Mouse (Mus musculus) MEL (cell line): ENCODE results near the gene E130308A19Rik. TPM values are rescaled to one million over a fixed set of nuclear protein-coding genes. Genes with fewer than 3 reads are reported as not detected.
A peak's percentile ranks its signal among the peaks of the same experiment; 100 is the strongest.

ENCODE experiments used
- DNase-seq: peaks from one replicate; pipeline ENCODE4 v3.0.0; 2011; ENCODE audit warnings: low read depth, low spot score
- H3K27ac ChIP-seq: 2 replicates; pipeline ENCODE4 v1.5.1; 2012; ENCODE audit warnings: low read depth, mild to moderate bottlenecking, control low read depth, low read length, moderate library complexity; ENCODE audit not compliant: control insufficient read depth
- H3K27me3 ChIP-seq, 2 experiments: fragments of 150-350 bp in 1 of 2; sonication (generic) in 1 of 2; 2 replicates each; pipeline ENCODE4 v1.6.1; 2012; ENCODE audit warnings: low read length in 2 of 2, mild to moderate bottlenecking in 2 of 2, improper control_type of control experiment in 1 of 2, moderate library complexity in 1 of 2; ENCODE audit not compliant: insufficient read depth in 2 of 2, control insufficient read depth in 1 of 2
- H3K36me3 ChIP-seq, 2 experiments: 2 replicates each; pipeline ENCODE4 v1.6.1; 2012 to 2014; ENCODE audit warnings: low read length in 2 of 2, improper control_type of control experiment in 1 of 2, inconsistent platforms in 1 of 2, mild to moderate bottlenecking in 1 of 2; ENCODE audit not compliant: insufficient read depth in 2 of 2, control insufficient read depth in 1 of 2
- H3K4me1 ChIP-seq, 2 experiments: fragments of 150-350 bp in 1 of 2; sonication (generic) in 1 of 2; 2 replicates each; pipeline ENCODE4 v1.6.1; 2012; ENCODE audit warnings: low read length in 2 of 2, improper control_type of control experiment in 1 of 2, mild to moderate bottlenecking in 1 of 2; ENCODE audit not compliant: insufficient read depth in 2 of 2, control insufficient read depth in 1 of 2
- H3K4me3 ChIP-seq, 2 experiments: fragments of 150-350 bp in 1 of 2; sonication (generic) in 1 of 2; 2 replicates each; pipeline ENCODE4 v1.5.1; 2012; ENCODE audit warnings: low read depth in 2 of 2, low read length in 2 of 2, mild to moderate bottlenecking in 2 of 2, moderate library complexity in 2 of 2, control low read depth in 1 of 2, improper control_type of control experiment in 1 of 2; ENCODE audit not compliant: control insufficient read depth in 1 of 2, insufficient read depth in 1 of 2
- H3K79me2 ChIP-seq: 2 replicates; pipeline ENCODE4 v1.6.1; 2012; ENCODE audit warnings: mild to moderate bottlenecking, low read length, moderate library complexity; ENCODE audit not compliant: control insufficient read depth, poor library complexity, insufficient read depth
- H3K9ac ChIP-seq: 2 replicates; pipeline ENCODE4 v1.6.1; 2012; ENCODE audit warnings: low read depth, mild to moderate bottlenecking, control low read depth, low read length, moderate library complexity; ENCODE audit not compliant: control insufficient read depth, poor library complexity, severe bottlenecking
- H3K9me3 ChIP-seq: fragments of 150-350 bp; sonication (generic); replicated peaks from 2 replicates; pipeline ENCODE4 v1.6.1; 2012; ENCODE audit warnings: mild to moderate bottlenecking, low read length, improper control_type of control experiment, moderate library complexity; ENCODE audit not compliant: insufficient read depth
- GATA1 ChIP-seq: IDR thresholded peaks from 2 replicates; pipeline ENCODE4 v1.6.1; 2011; ENCODE audit warnings: low read depth, low read length, improper control_type of control experiment
- MAFK ChIP-seq: IDR thresholded peaks from 2 replicates; pipeline ENCODE4 v1.6.1; 2011; ENCODE audit warnings: low read depth, mild to moderate bottlenecking, low read length, improper control_type of control experiment, borderline replicate concordance
- MAZ ChIP-seq: IDR thresholded peaks from 2 replicates; pipeline ENCODE4 v1.6.1; 2012; ENCODE audit warnings: low read depth, mild to moderate bottlenecking, inconsistent platforms, low read length, improper control_type of control experiment
- MYC ChIP-seq: IDR thresholded peaks from 2 replicates; pipeline ENCODE4 v1.6.1; 2011; ENCODE audit warnings: low read depth, mild to moderate bottlenecking, low read length, improper control_type of control experiment, moderate library complexity
- NELFE ChIP-seq: IDR thresholded peaks from 2 replicates; pipeline ENCODE4 v1.6.1; 2011; ENCODE audit warnings: low read depth, low read length, improper control_type of control experiment
- POLR2AphosphoS2 ChIP-seq: IDR thresholded peaks from 2 replicates; pipeline ENCODE4 v1.6.1; 2011; ENCODE audit warnings: low read length, improper control_type of control experiment
- RCOR1 ChIP-seq: IDR thresholded peaks from 2 replicates; pipeline ENCODE4 v1.6.1; 2012; ENCODE audit warnings: low read depth, mild to moderate bottlenecking, inconsistent platforms, low read length, improper control_type of control experiment
- SIN3A ChIP-seq: IDR thresholded peaks from 2 replicates; pipeline ENCODE4 v1.6.1; 2012; ENCODE audit warnings: low read length, improper control_type of control experiment, inconsistent platforms
- TAL1 ChIP-seq: IDR thresholded peaks from 2 replicates; pipeline ENCODE4 v1.6.1; 2012; ENCODE audit warnings: mild to moderate bottlenecking, inconsistent platforms, low read length, moderate library complexity, mixed read lengths
- TBP ChIP-seq: IDR thresholded peaks from 2 replicates; pipeline ENCODE4 v1.8.0; 2011; ENCODE audit warnings: low read depth, low read length, improper control_type of control experiment
- TCF12 ChIP-seq: IDR thresholded peaks from 2 replicates; pipeline ENCODE4 v1.6.1; 2014; ENCODE audit warnings: low read depth, mild to moderate bottlenecking, inconsistent platforms, low read length, improper control_type of control experiment, moderate library complexity
- polyA plus RNA-seq, 2 experiments: library from polyadenylated mRNA; stranded (reverse) in 1 of 2; unstranded in 1 of 2; fragments of >175 nt in 1 of 2; fragments of >200 nt in 1 of 2; gene quantifications; 2 replicates each; pipeline versions ENCODE4 v1.2.1 to v1.2.4; 2012; ENCODE audit warnings: low replicate concordance in 2 of 2, low read depth in 1 of 2; ENCODE audit not compliant: insufficient read length in 2 of 2, insufficient read depth in 1 of 2, missing spikeins in 1 of 2
- total RNA-seq: library from RNA; depleted of rRNA; stranded (reverse); fragments of 300-350 nt; gene quantifications from 2 replicates; pipeline ENCODE4 v1.2.3, GENCODE M21; 2012

The E130308A19Rik gene
- total and polyA plus RNA-seq, 3 experiments, result 4.0 to 12.5 TPM; not detected in 1

GRCm38 (mm10) chr4:59712955-59713354, 86.9 kb downstream of the E130308A19Rik start:
- no peak overlapping the region for H3K9ac ChIP-seq
- no peaks in the 10 kb centered on the region for H3K4me1 ChIP-seq
- no peak overlapping the region for H3K4me3 ChIP-seq
- no peaks in the 10 kb centered on the region for H3K36me3 ChIP-seq
- H3K27ac ChIP-seq, result no peak overlapping the region
- TF ChIP-seq TCF12 (no peak), TAL1 (no peak)
- H3K79me2 ChIP-seq, result no peaks in the 10 kb centered on the region
- H3K27me3 ChIP-seq, result no peaks in the 10 kb centered on the region
- DNase-seq, result no peak
- H3K9me3 ChIP-seq, result no peaks in the 10 kb centered on the region

DNA sequence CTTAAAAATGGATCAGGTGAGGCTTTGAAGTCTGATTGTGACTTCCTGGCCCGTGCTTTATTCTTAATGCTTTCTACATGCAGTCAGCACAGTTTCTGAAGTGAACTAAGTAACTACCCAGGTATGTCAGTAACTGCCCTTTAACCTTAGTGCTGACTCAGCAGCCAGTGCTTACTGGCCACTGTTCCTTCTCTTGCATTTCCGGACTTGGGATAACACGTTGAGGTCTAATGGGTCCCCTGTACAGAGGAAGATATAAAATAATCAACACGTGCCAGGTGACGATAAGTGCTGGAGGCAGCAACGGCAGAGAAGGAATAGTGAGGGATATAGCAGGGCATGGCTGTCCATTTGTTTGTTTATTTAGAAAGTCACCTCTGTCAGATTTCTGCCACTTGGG, 88.5 kb downstream of the E130308A19Rik start:
- H3K27ac ChIP-seq, result no peak overlapping the region
- peak; percentile 60; the same call in 1 of the 2 replicates for TF ChIP-seq MAFK
- TF ChIP-seq GATA1, result no peak
- TF ChIP-seq, all 39 proteins: peak for 1
- Histone ChIP-seq H3K79me2 (no peaks in the 10 kb centered on the region), H3K4me3 (no peak overlapping the region), H3K9me3 (no peaks in the 10 kb centered on the region), H3K9ac (no peak overlapping the region), H3K27me3 (no peaks in the 10 kb centered on the region), H3K4me1 (no peaks in the 10 kb centered on the region), H3K36me3 (no peaks in the 10 kb centered on the region)
- no peak for DNase-seq

GRCm38 (mm10) chr4:59714926-59715325, 88.9 kb downstream of the E130308A19Rik start:
- TF ChIP-seq MYC, result no peak
- no peak for TF ChIP-seq TBP
- TF ChIP-seq MAZ, result no peak
- TF ChIP-seq SIN3A, result no peak
- no peak for TF ChIP-seq TCF12
- no peak for TF ChIP-seq NELFE
- Histone ChIP-seq H3K27ac (no peak overlapping the region), H3K9ac (no peak overlapping the region), H3K4me3 (no peak overlapping the region), H3K9me3 (no peaks in the 10 kb centered on the region), H3K27me3 (no peaks in the 10 kb centered on the region), H3K4me1 (no peaks in the 10 kb centered on the region), H3K79me2 (no peaks in the 10 kb centered on the region), H3K36me3 (no peaks in the 10 kb centered on the region)
- no peak for DNase-seq

DNA sequence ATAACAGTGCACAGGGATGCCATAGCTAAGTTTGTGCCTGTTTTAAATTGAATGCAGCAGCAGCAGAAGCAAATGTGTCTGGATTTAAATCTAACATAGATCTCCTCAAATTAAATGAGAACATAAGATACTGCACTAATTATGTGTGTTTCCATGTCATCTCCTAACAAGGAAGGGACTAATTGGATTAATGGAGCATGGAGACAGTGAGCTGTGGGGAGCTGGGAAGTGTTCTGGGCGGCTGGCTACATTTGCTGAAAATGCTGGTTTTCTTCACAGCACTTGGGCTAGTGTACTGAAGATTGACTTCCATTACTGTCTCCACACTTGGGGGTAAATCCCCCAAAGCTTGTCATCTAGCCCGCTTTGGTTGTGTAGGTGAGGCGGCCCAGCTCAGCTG, 89.5 kb downstream of the E130308A19Rik start:
- H3K4me1 ChIP-seq, result no peaks in the 10 kb centered on the region
- H3K36me3 ChIP-seq, result no peaks in the 10 kb centered on the region
- no peak overlapping the region for H3K27ac ChIP-seq
- no peak overlapping the region for H3K4me3 ChIP-seq
- H3K9me3 ChIP-seq, result no peaks in the 10 kb centered on the region
- no peak overlapping the region for H3K9ac ChIP-seq
- H3K27me3 ChIP-seq, result no peaks in the 10 kb centered on the region
- H3K79me2 ChIP-seq, result no peaks in the 10 kb centered on the region
- no peak for DNase-seq
- TF ChIP-seq MAZ (no peak), RCOR1 (no peak), POLR2AphosphoS2 (no peak)
